Mouse (Mus musculus) neural tube, embryonic 12.5 days (tissue): ENCODE data around the gene Mycbp2. TPM values are rescaled to one million over a fixed set of nuclear protein-coding genes. Genes with fewer than 3 reads are reported as not detected.

Source experiments
- ATAC-seq: fragments of 200-750 bp; cut with Nextera tagmentation; 2 replicates; pipeline ENCODE4 v1.8.0; 2017; ENCODE audit warnings: low read depth, mild to moderate bottlenecking, moderate TSS enrichment, moderate library complexity; ENCODE audit not compliant: low FRiP score
- H3K27ac ChIP-seq: fragments of 300-500 bp; sonication (generic); 2 replicates; pipeline ENCODE4 v1.5.1; 2016
- H3K27me3 ChIP-seq: fragments of 300-500 bp; sonication (generic); replicated peaks from 2 replicates; pipeline ENCODE4 v1.6.1; 2016; ENCODE audit warnings: mild to moderate bottlenecking
- H3K36me3 ChIP-seq: fragments of 300-500 bp; sonication (generic); 2 replicates; pipeline ENCODE4 v1.6.1; 2016; ENCODE audit warnings: mild to moderate bottlenecking
- H3K4me1 ChIP-seq: fragments of 300-500 bp; sonication (generic); 2 replicates; pipeline ENCODE4 v1.6.1; 2016
- H3K4me2 ChIP-seq: fragments of 300-500 bp; sonication (generic); replicated peaks from 2 replicates; pipeline ENCODE4 v1.6.1; 2016; ENCODE audit warnings: mild to moderate bottlenecking
- H3K4me3 ChIP-seq: fragments of 300-500 bp; sonication (generic); 2 replicates; pipeline ENCODE4 v1.5.1; 2016
- H3K9ac ChIP-seq: fragments of 300-500 bp; sonication (generic); 2 replicates; pipeline ENCODE4 v1.6.1; 2016; ENCODE audit warnings: mild to moderate bottlenecking
- H3K9me3 ChIP-seq: fragments of 300-500 bp; sonication (generic); 2 replicates; pipeline ENCODE4 v1.6.1; 2016; ENCODE audit warnings: mild to moderate bottlenecking
- WGBS: fragments of 180-500 bp; shearing (Covaris S2); methylation state at CpG from one replicate; pipeline ENCODE4 v1.1.7; 2016; 5-methylcytosine and 5-hydroxymethylcytosine counted together
- polyA plus RNA-seq: library from polyadenylated mRNA; unstranded; fragments of >200 nt; fragmentation: Nextera tagmentation; extraction: Ambion mirVana; gene quantifications from 2 replicates; pipeline ENCODE4 v1.2.1, GENCODE M21; 2016

Mycbp2 gene
- polyA plus RNA-seq, 1 experiment from 2014 or later = 40.8 TPM

DNA sequence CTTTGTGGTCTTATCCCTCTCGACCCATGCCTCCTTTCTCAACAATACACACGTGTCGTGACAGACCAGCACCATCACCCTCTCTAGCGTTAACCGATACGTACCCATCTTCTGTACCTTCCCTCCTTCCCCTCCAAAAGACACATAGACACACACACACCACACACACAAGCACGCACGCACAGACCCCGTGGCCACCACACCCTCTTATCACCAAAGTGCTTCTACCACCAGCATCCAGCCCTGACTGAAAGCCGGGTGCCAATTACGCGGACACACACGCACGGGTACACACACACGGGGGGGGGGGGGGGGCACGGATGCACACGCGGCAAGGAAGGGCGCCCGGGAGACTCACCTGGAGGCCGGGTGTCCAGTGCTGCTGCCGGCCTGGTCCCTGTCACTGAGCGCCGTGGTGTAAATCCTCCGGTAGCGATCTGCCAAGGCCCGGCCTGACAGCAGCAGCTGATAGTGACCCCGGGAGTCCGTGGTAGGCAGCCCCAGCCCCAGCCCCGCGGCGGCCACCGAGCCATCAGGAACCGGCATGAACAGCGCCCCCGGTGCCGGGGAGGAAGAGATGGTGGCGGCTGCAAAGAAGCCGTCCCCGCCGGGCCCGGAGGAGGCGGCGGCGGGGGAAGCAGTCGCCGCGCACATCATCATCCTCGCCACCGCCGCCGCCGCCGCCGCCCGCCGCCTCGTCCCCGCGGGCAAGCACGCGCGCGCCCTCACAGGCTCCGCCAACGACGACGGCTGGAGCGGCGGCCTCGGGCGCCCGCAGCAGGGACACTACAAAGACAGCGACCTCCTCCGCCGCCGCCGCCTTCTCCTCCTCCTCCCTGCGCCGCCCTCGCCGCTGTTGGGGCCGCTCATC, 521 bp downstream of the Mycbp2 start:
- Histone ChIP-seq H3K9me3 (no peaks in the 10 kb centered on the region), H3K4me3 (peak overlapping the region; percentile 84), H3K4me2 (peak overlapping the region; percentile 71), H3K36me3 (no peaks in the 10 kb centered on the region), H3K4me1 (peaks cover 15% of the 10 kb centered on the region), H3K9ac (peak overlapping the region; percentile 90), H3K27ac (peak overlapping the region; percentile 92), H3K27me3 (no peaks in the 10 kb centered on the region)
- whole genome bisulfite sequencing = under 1% methylated on average over 68 of the region's 83 CpGs
- ATAC-seq = peak; percentile 69

DNA sequence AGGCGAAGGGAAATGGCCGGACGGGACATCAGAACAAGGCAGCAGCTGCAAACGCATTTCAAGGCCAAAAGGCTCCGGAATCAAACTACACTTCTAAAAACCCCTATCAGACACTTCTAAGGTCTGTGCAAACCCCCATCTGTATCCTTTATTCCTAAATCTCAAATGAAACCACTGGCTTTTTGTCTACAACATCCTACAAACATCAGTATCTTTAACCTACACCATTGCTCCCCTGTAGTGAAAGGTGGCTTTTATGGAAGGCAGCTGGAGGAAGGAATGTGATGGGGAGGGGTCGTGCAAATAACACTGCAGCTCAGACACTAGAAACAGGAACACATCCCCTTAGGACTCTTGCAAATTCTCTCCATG, 1.1 kb downstream of the Mycbp2 start:
- peak overlapping the region; percentile 90 for H3K9ac ChIP-seq
- H3K27ac ChIP-seq = peak overlapping the region; percentile 92; the same call in 1 of the 2 replicates
- no peak for ATAC-seq
- no peaks in the 10 kb centered on the region for H3K36me3 ChIP-seq
- H3K4me2 ChIP-seq = peak overlapping the region; percentile 71
- WGBS = 2% methylated on average over 6 of the region's 6 CpGs
- H3K4me1 ChIP-seq = peaks cover 15% of the 10 kb centered on the region
- no peaks in the 10 kb centered on the region for H3K9me3 ChIP-seq
- H3K27me3 ChIP-seq = no peaks in the 10 kb centered on the region
- peak overlapping the region; percentile 84 for H3K4me3 ChIP-seq

DNA sequence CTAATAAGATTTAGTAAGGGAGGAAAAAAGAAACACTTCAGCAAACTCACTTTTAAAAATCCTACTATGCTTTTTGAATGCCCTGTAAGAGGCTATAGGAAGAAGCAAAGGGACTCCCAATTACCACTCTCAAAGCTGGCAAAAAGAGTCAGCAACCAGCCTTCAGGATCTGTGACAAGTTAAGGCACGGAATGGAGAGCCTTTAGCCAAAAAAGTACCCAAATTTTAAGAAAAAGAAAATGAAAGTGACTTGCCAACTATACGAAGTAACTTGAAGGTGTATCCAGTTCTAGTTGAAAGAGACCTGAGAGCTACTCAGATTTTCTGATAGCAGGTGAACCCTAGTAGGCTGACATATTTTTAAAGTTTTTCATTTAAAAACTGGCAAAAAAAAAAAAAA, 1.6 kb downstream of the Mycbp2 start:
- peak overlapping the region; percentile 71 for H3K4me2 ChIP-seq
- H3K27ac ChIP-seq = no peak overlapping the region
- no peak for ATAC-seq
- 53% methylated on average over 2 of the region's 2 CpGs for WGBS
- H3K27me3 ChIP-seq = no peaks in the 10 kb centered on the region
- peak overlapping the region; percentile 84 for H3K4me3 ChIP-seq
- H3K4me1 ChIP-seq = peaks cover 15% of the 10 kb centered on the region
- no peaks in the 10 kb centered on the region for H3K9me3 ChIP-seq
- H3K36me3 ChIP-seq = no peaks in the 10 kb centered on the region
- H3K9ac ChIP-seq = peak overlapping the region; percentile 90; the same call in 1 of the 2 replicates

DNA sequence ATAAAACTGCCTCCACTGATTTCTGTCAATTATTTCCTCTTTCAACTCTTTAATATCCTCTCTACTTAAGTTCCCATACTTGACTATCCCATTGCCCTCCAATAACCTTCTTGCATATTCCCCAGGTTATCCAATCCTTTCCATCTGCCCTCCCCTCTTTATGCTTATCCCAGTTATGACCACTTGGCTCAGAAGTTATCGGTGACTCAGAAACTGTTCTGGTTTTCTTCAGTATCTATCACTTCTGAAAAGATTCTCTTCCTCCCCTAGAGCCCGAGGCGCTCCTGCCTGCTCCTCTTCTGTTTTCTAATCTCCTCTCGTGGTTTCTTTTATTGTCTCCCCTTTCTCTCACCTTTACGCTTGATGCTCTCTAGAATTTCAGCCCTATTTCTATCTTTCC, 2.8 kb downstream of the Mycbp2 start:
- Histone ChIP-seq H3K9ac (no peak overlapping the region), H3K4me2 (peak overlapping the region; percentile 33), H3K36me3 (no peaks in the 10 kb centered on the region), H3K4me3 (no peak overlapping the region), H3K27me3 (no peaks in the 10 kb centered on the region), H3K4me1 (peaks cover 15% of the 10 kb centered on the region), H3K27ac (no peak overlapping the region), H3K9me3 (no peaks in the 10 kb centered on the region)
- 72% methylated on average over 5 of the region's 5 CpGs for WGBS
- no peak for ATAC-seq

DNA sequence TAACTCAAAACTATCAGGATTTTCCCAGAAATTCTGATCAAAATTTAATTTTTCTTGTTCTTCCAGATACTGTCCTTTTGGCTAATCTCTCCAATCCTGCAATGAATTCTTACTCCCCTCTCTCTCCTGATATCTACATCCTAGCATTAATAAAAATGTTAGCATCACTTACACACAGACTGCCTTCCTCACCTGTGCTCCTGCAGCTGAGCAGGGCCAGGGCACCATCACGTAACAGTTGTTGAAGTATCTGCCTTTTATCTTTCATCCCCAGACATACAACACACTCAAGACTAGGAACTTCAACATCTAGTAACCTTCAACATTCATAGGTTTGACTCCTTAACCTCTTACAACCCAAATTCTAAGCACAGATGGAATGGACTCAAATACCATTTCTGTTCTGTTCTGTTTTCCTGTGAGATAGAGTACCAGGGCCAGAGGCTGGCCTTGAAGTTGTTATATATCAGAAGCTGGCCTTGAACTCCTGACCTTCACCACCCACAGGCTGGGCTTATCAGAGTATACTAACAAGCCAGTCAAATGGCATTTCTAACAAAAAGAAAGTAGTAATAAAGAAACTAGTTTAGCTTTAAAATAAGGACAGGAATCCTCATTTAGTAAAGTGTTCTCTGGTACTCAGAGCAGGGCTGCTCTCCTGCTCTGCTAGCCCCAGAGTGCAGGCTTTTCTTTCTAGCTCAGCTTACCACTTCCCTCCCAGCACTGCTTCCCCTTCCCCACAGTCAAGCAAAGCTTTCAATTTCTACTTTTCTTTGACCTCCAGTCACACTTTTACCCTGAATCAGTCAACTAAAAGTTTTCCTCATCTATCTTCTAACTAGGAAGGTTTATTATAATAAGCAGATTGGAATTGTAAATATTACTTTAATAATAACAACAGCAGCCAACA, 5.0 kb downstream of the Mycbp2 start:
- Histone ChIP-seq H3K27ac (no peak overlapping the region), H3K4me3 (no peak overlapping the region), H3K9me3 (no peaks in the 10 kb centered on the region), H3K4me1 (peaks cover 15% of the 10 kb centered on the region), H3K4me2 (no peak overlapping the region), H3K27me3 (no peaks in the 10 kb centered on the region), H3K9ac (no peak overlapping the region), H3K36me3 (no peaks in the 10 kb centered on the region)
- no peak for ATAC-seq
- 88% methylated on average over 1 of the region's 1 CpGs for WGBS

DNA sequence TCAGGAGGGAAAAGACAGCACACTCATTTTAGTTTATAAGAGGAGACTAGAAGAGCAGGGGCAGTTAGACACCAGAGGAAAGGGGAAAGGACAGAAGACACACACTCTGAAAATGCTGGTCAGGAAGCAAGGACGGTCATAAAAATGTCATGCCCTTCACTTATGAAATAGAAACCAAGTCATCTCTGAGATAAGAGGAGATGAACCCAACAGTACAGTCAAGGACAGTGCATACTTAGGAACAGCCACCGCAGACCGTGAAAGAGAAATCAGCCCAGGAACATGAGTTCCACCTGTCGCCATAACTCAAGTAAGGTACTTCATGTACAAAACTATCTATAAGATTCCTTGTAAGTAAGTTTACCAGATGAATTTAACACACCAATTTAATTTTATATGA, 33.7 kb downstream of the Mycbp2 start:
- Histone ChIP-seq H3K4me2 (no peak overlapping the region), H3K36me3 (peaks cover 31% of the 10 kb centered on the region), H3K9me3 (no peaks in the 10 kb centered on the region), H3K27ac (no peak overlapping the region), H3K27me3 (no peaks in the 10 kb centered on the region), H3K4me3 (no peak overlapping the region), H3K4me1 (no peaks in the 10 kb centered on the region), H3K9ac (no peak overlapping the region)
- ATAC-seq = no peak
- 95% methylated on average over 4 of the region's 4 CpGs for WGBS

DNA sequence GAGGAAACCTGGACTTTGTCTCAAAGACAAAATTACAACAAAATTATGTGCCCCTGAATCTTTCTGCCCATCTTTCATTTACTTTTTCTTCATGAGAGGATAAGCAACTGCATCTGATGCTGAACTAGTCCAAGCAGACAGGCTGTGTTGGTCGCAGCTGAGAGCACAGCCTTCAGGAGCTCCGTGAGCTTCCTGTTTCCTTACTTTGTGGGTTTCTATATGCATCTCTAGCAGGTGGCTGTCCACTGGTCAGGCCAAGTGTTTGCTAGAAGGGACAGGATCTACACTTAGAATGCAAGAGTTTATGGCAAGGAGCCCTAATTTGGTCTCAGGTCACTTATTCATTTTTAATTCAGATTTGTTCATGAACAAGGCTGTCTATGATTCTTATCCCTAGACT, 50.4 kb downstream of the Mycbp2 start:
- 99% methylated on average over 2 of the region's 2 CpGs for WGBS
- no peak for ATAC-seq
- no peak overlapping the region for H3K4me3 ChIP-seq
- no peaks in the 10 kb centered on the region for H3K4me1 ChIP-seq
- H3K27me3 ChIP-seq = no peaks in the 10 kb centered on the region
- no peak overlapping the region for H3K9ac ChIP-seq
- H3K27ac ChIP-seq = no peak overlapping the region
- no peak overlapping the region for H3K4me2 ChIP-seq
- no peaks in the 10 kb centered on the region for H3K9me3 ChIP-seq
- peaks cover 35% of the 10 kb centered on the region for H3K36me3 ChIP-seq

DNA sequence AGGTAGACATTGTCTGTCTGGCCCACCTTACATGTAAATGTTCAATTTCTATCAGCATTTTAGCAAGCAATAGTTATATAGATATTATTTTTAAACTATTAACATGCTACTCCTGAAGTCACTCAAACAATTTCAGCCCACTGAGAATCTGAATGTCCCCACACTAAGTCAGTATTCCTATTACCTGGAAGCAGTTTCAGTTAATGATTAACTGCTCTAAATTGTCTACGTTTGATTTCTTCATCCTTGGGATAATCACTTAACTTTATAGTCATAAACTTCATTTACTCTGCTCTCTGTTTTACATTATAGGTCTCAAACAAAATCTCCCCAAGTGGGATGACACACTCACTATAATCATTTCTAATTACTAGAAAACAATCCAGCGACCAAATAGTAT, 60.0 kb downstream of the Mycbp2 start:
- Histone ChIP-seq H3K4me3 (no peak overlapping the region), H3K9ac (no peak overlapping the region), H3K9me3 (no peaks in the 10 kb centered on the region), H3K4me1 (no peaks in the 10 kb centered on the region), H3K4me2 (no peak overlapping the region), H3K27me3 (no peaks in the 10 kb centered on the region), H3K36me3 (peaks cover 25% of the 10 kb centered on the region), H3K27ac (no peak overlapping the region)
- no peak for ATAC-seq
- 89% methylated on average over 2 of the region's 2 CpGs for WGBS

DNA sequence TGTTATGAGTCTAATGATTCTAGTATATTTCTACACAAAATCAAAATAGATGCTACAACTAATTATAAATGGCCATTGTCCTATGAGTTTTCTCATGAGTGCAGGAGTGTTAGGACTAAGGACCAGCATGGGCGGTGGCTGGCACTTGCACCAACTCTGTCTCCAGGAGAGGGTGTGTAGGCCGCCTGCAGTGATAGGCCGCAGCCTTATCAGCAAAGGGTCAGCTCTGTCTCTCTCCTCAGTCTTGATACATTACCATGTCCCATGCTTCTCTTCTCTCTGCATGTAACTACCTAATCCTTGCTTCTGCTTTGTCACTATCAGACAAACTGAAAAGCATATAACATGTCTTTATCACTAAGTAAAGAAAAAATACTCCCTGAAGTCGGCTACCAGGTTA, 69.9 kb downstream of the Mycbp2 start:
- H3K9ac ChIP-seq = no peak overlapping the region
- H3K4me3 ChIP-seq = no peak overlapping the region
- H3K27me3 ChIP-seq = no peaks in the 10 kb centered on the region
- no peak overlapping the region for H3K27ac ChIP-seq
- peaks cover 11% of the 10 kb centered on the region for H3K36me3 ChIP-seq
- no peak for ATAC-seq
- H3K9me3 ChIP-seq = no peaks in the 10 kb centered on the region
- no peaks in the 10 kb centered on the region for H3K4me1 ChIP-seq
- WGBS = 93% methylated on average over 4 of the region's 4 CpGs
- H3K4me2 ChIP-seq = no peak overlapping the region

DNA sequence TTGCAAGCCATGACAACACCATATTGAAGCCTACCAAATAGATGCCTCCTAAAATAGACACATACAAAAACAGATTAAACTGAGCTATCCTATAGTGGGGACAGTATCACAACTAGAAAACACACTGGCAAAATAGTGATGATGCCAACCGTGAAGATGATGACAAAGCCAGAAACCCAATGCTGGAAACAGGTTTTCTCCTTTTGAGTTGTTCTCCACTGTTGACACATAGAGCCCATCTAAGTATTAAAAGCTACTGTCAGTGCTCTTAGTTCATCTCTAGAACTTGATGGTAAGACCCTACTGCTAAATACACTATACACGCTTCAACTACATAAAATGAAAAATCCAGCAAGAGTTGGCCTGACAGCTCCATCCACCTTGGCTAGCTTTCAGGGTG, 86.2 kb downstream of the Mycbp2 start:
- Histone ChIP-seq H3K27ac (no peak overlapping the region), H3K4me3 (no peak overlapping the region), H3K4me2 (no peak overlapping the region), H3K36me3 (peaks cover 21% of the 10 kb centered on the region), H3K4me1 (no peaks in the 10 kb centered on the region), H3K9me3 (no peaks in the 10 kb centered on the region), H3K9ac (no peak overlapping the region), H3K27me3 (no peaks in the 10 kb centered on the region)
- WGBS = 96% methylated on average over 2 of the region's 2 CpGs
- ATAC-seq = no peak

DNA sequence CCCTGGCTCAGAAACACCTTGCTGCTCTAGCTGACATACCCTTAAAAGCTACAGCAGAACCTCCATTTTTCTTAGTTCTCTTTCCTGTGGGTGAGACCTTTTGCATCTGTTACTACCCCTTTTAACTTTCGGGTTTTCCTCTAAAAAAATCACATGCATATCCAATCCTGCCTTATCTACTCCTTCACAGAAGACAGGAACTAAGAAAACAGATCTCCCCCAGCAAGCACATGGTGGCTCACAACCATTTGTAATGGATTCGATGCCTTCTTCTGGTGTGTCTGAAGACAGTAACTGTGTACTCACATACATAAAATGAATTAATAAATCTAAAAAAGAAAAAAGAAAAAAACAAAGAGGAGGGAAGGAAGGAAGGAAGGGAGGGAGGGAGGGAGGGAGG, 87.9 kb downstream of the Mycbp2 start:
- no peaks in the 10 kb centered on the region for H3K9me3 ChIP-seq

DNA sequence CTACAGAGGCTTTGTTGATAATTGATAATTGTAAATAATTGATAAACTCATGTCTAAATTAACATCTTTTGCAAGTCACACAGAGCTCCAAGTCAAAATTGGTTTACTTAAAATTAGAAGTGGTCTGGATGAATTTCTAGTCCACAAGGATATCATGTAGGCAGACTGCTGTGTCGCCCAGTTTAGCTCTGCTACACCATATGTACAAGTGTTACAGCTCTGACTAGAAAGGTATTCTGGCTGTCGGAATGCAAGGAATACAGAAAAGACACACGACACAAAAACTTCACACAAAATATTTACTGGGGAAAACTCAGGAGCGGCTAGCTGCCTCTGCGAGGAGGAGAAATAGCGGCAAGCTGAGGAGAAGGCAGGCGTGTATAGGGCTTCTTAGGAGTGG, 89.7 kb downstream of the Mycbp2 start:
- H3K36me3 ChIP-seq = peaks cover 21% of the 10 kb centered on the region
- H3K9me3 ChIP-seq = no peaks in the 10 kb centered on the region
- no peaks in the 10 kb centered on the region for H3K4me1 ChIP-seq
- H3K27me3 ChIP-seq = no peaks in the 10 kb centered on the region
- H3K4me3 ChIP-seq = no peak overlapping the region
- ATAC-seq = no peak
- H3K9ac ChIP-seq = no peak overlapping the region
- 93% methylated on average over 7 of the region's 7 CpGs for WGBS
- no peak overlapping the region for H3K4me2 ChIP-seq
- no peak overlapping the region for H3K27ac ChIP-seq

More for the DNA sequence above, 87.9 kb downstream of the Mycbp2 start:
- Histone ChIP-seq H3K4me1 (no peaks in the 10 kb centered on the region), H3K27ac (no peak overlapping the region), H3K36me3 (peaks cover 21% of the 10 kb centered on the region), H3K4me2 (no peak overlapping the region), H3K4me3 (no peak overlapping the region), H3K9ac (no peak overlapping the region), H3K27me3 (no peaks in the 10 kb centered on the region)
- ATAC-seq = no peak
- 92% methylated on average over 2 of the region's 2 CpGs for WGBS
